Mouse (Mus musculus) thymus, adult 2 months (tissue): ENCODE measurements around the gene AI837181.

Source experiments
- CTCF ChIP-seq: fragments of 200-500 bp; IDR thresholded peaks from 2 replicates; pipeline ENCODE4 v1.5.1; 2012; ENCODE audit warnings: mild to moderate bottlenecking, control low read depth, low read length, moderate library complexity, borderline replicate concordance; ENCODE audit not compliant: control insufficient read depth, poor library complexity, insufficient read depth; ENCODE audit errors: extremely low read depth
- POLR2A ChIP-seq: fragments of 200-500 bp; IDR thresholded peaks from 2 replicates; pipeline ENCODE4 v1.6.1; 2012; ENCODE audit warnings: mild to moderate bottlenecking, low read length, control low read depth, moderate library complexity; ENCODE audit not compliant: control insufficient read depth, poor library complexity, insufficient read depth; ENCODE audit errors: extremely low read depth

- TF ChIP-seq CTCF (no peak), POLR2A (no peak)
Measured at GRCm38 (mm10) chr19:5431911-5432464, 7.0 kb downstream of the AI837181 start.
